Mouse (Mus musculus) activated CD4-positive, CD25-positive, alpha-beta regulatory T cell, adult 4 months (primary cell): ENCODE data around the gene Cldn4. TPM values are rescaled to one million over a fixed set of nuclear protein-coding genes. Genes with fewer than 3 reads are reported as not detected.
A peak's percentile ranks its signal among the peaks of the same experiment; 100 is the strongest.

Experiments
- ATAC-seq: one replicate; pipeline ENCODE4 v1.8.0; 2017
- polyA plus RNA-seq, 2 experiments: library from polyadenylated mRNA; unstranded; fragments of 100-300 nt; shearing (Covaris generic); gene quantifications; one replicate each; pipeline ENCODE4 v1.2.1; 2017

The Cldn4 gene
- polyA plus RNA-seq, 2 experiments from 2014 or later = not detected

- ATAC-seq = peak; percentile 89
These were observed 14.4 kb downstream of the Cldn4 start, which contains the start of gene Mettl27 for GRCm38 (mm10) chr5:134932179-134932902. Mettl27 (plus strand) TSS chr5:134932368.

GRCm38 (mm10) chr5:134929988-134930387 lies 16.7 kb downstream of the Cldn4 start:
- ATAC-seq = no peak

- no peak for ATAC-seq
These were observed 20.0 kb downstream of the Cldn4 start for GRCm38 (mm10) chr5:134926726-134927125.

- no peak for ATAC-seq
These were observed 23.6 kb downstream of the Cldn4 start for GRCm38 (mm10) chr5:134923141-134923540.

GRCm38 (mm10) chr5:134921106-134921505 lies 25.6 kb downstream of the Cldn4 start:
- ATAC-seq = no peak

- no peak for ATAC-seq
These were observed 26.5 kb downstream of the Cldn4 start for GRCm38 (mm10) chr5:134920106-134920687.

GRCm38 (mm10) chr5:134919097-134919496 lies 27.6 kb downstream of the Cldn4 start:
- ATAC-seq = no peak

- ATAC-seq = peak; percentile 36
These were observed 28.5 kb downstream of the Cldn4 start for GRCm38 (mm10) chr5:134918071-134918832.

- no peak for ATAC-seq
These were observed 31.4 kb downstream of the Cldn4 start, which contains the start of gene Cldn13 for GRCm38 (mm10) chr5:134915311-134915710. Cldn13 (minus strand) TSS chr5:134915526.

- ATAC-seq = no peak
These were observed 32.2 kb downstream of the Cldn4 start for GRCm38 (mm10) chr5:134914510-134914909.

- no peak for ATAC-seq
These were observed 33.0 kb downstream of the Cldn4 start for GRCm38 (mm10) chr5:134913753-134914152.

GRCm38 (mm10) chr5:134913352-134913751 lies 33.4 kb downstream of the Cldn4 start:
- ATAC-seq = no peak

- ATAC-seq = no peak
These were observed 34.8 kb downstream of the Cldn4 start for GRCm38 (mm10) chr5:134911901-134912300.

- ATAC-seq = peak; percentile 91
These were observed 39.6 kb downstream of the Cldn4 start for GRCm38 (mm10) chr5:134907135-134907534.

GRCm38 (mm10) chr5:134906633-134907032 lies 40.1 kb downstream of the Cldn4 start, which contains the start of gene Tmem270:
Tmem270 (minus strand) TSS chr5:134906733.
- no peak for ATAC-seq

GRCm38 (mm10) chr5:134901644-134902027 lies 45.1 kb downstream of the Cldn4 start:
- ATAC-seq = no peak

- no peak for ATAC-seq
These were observed 45.6 kb downstream of the Cldn4 start for GRCm38 (mm10) chr5:134901012-134901643.

GRCm38 (mm10) chr5:134897596-134897995 lies 49.1 kb downstream of the Cldn4 start:
- no peak for ATAC-seq

- ATAC-seq = no peak
These were observed 49.8 kb downstream of the Cldn4 start for GRCm38 (mm10) chr5:134896965-134897364.

- no peak for ATAC-seq
These were observed 51.4 kb downstream of the Cldn4 start for GRCm38 (mm10) chr5:134895291-134895690.
